Mouse (Mus musculus) heart, adult 9 months (tissue): ENCODE results near the gene Lpar3.

Experiments used
- DNase-seq, 2 experiments: peaks; one replicate each; pipeline ENCODE4 v3.0.0; 2022; ENCODE audit warnings: low spot score in 2 of 2

Lpar3 gene

GRCm38 (mm10) chr3:146260203-146260602 lies 39.4 kb downstream of the Lpar3 start:
- no peak for DNase-seq

- DNase-seq: no peak
These were observed 40.1 kb downstream of the Lpar3 start for GRCm38 (mm10) chr3:146260845-146261244.

GRCm38 (mm10) chr3:146262536-146262935 lies 41.8 kb downstream of the Lpar3 start:
- no peak for DNase-seq

- no peak for DNase-seq
These were observed 43.4 kb downstream of the Lpar3 start for GRCm38 (mm10) chr3:146264146-146264545.

- no peak for DNase-seq
These were observed 44.9 kb downstream of the Lpar3 start for GRCm38 (mm10) chr3:146265545-146266130.

- no peak for DNase-seq
These were observed 47.5 kb downstream of the Lpar3 start for GRCm38 (mm10) chr3:146268024-146268801.

GRCm38 (mm10) chr3:146274503-146274902 lies 53.7 kb downstream of the Lpar3 start:
- DNase-seq: no peak

GRCm38 (mm10) chr3:146275360-146276025 lies 54.7 kb downstream of the Lpar3 start:
- no peak for DNase-seq

GRCm38 (mm10) chr3:146276026-146276409 lies 55.3 kb downstream of the Lpar3 start:
- no peak for DNase-seq

GRCm38 (mm10) chr3:146276991-146277390 lies 56.2 kb downstream of the Lpar3 start:
- DNase-seq: no peak

- DNase-seq: no peak
These were observed 56.7 kb downstream of the Lpar3 start for GRCm38 (mm10) chr3:146277456-146277855.

GRCm38 (mm10) chr3:146278195-146279140 lies 57.7 kb downstream of the Lpar3 start:
- DNase-seq: peak; percentile 9 to 14

- DNase-seq: no peak
These were observed 63.1 kb downstream of the Lpar3 start for GRCm38 (mm10) chr3:146283732-146284361.

- no peak for DNase-seq
These were observed 65.4 kb downstream of the Lpar3 start for GRCm38 (mm10) chr3:146286118-146286517.

- DNase-seq: no peak
These were observed 71.2 kb downstream of the Lpar3 start for GRCm38 (mm10) chr3:146291928-146292327.

GRCm38 (mm10) chr3:146292515-146292914 lies 71.8 kb downstream of the Lpar3 start:
- DNase-seq: no peak

- DNase-seq: no peak
These were observed 81.7 kb downstream of the Lpar3 start for GRCm38 (mm10) chr3:146302451-146302850.

- DNase-seq: no peak
These were observed 82.4 kb downstream of the Lpar3 start for GRCm38 (mm10) chr3:146303194-146303593.

GRCm38 (mm10) chr3:146304556-146305405 lies 84.0 kb downstream of the Lpar3 start:
- no peak for DNase-seq

GRCm38 (mm10) chr3:146307341-146307740 lies 86.6 kb downstream of the Lpar3 start:
- no peak for DNase-seq
